22 mouse cellular contexts compared by ENCODE assay signal in the genomic region with DNA sequence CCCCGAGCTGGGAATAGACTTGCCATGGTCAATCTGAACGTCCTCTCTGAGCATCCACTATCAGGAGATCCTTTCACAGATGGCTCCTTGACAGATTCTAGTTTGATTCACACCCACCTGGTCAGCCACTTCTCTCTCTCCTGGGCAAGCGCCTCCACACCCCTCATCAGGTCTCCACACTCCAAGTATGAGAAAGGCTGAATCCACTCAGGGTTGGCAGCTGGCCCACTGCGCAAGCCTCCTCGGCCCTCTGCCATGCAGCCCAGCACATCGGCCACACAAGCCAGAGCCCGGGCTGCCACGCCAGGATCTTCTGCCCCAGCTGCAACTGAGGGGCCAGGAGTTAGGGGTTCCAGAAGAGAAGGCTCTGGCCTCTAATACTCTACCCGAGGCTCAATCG. TPM values are rescaled to one million over a fixed set of nuclear protein-coding genes. Genes with fewer than 3 reads are reported as not detected.
DNase-seq lines count a peak whose midpoint lies in the region; ATAC-seq and TF ChIP-seq lines count a peak whose summit lies in the region.
"Had no signal": no experiment of that assay in that cellular context is flagged by ENCODE, and none has a peak within 500 bp of the region (broad histone marks: within the 10 kb centered on the region; RNA-seq: fewer than 3 reads in every experiment).

No protein-coding gene starts in this region.

- no peak for TF ChIP-seq CTCF in cerebellum, adult 2 months (IDR thresholded peaks at IDR 0.05; ENCODE audit: borderline replicate concordance, insufficient read depth, low read depth, low read length)

- H3K27ac ChIP-seq in cerebellum, adult 2 months (ENCODE audit: insufficient read depth, low read length): peak overlapping the region; percentile 96
- H3K27ac ChIP-seq in kidney, embryonic 14.5 days (ENCODE audit: low read depth, low read length): no peak overlapping the region
- H3K27ac ChIP-seq: forebrain, embryonic 10.5 days; heart, embryonic 10.5 days; intestine, embryonic 15.5 days; kidney, embryonic 15.5 days; limb, embryonic 10.5 days had no signal

- no peak overlapping the region for H3K4me2 ChIP-seq in kidney, embryonic 14.5 days (replicated peaks; ENCODE audit: low read depth, low read length)
- H3K4me2 ChIP-seq: intestine, embryonic 15.5 days; kidney, embryonic 15.5 days had no signal

- no peaks in the 10 kb centered on the region for H3K9me3 ChIP-seq in kidney, embryonic 14.5 days (ENCODE audit: control insufficient read depth, low read length)
- H3K9me3 ChIP-seq: forebrain, embryonic 10.5 days; heart, embryonic 10.5 days; intestine, embryonic 15.5 days; kidney, embryonic 15.5 days; limb, embryonic 10.5 days had no signal

- H3K4me3 ChIP-seq in cerebellum, adult 2 months (replicated peaks; ENCODE audit: insufficient read depth, low read depth, low read length): no peak overlapping the region
- no peak overlapping the region for H3K4me3 ChIP-seq in kidney, embryonic 14.5 days (ENCODE audit: low read length)
- H3K4me3 ChIP-seq: forebrain, embryonic 10.5 days; heart, embryonic 10.5 days; intestine, embryonic 15.5 days; kidney, embryonic 15.5 days; limb, embryonic 10.5 days had no signal

- intact Hi-C loops in gastrocnemius, postnatal 36 days (cut with DNase I): no loop called here

- no peak overlapping the region for H3K9ac ChIP-seq in kidney, embryonic 14.5 days (ENCODE audit: low read depth, low read length)
- H3K9ac ChIP-seq: intestine, embryonic 15.5 days; kidney, embryonic 15.5 days had no signal

- no peak for TF ChIP-seq POLR2A in cerebellum, adult 2 months (IDR thresholded peaks at IDR 0.05; ENCODE audit: borderline replicate concordance, insufficient read depth, low read length)

- no peaks in the 10 kb centered on the region for H3K27me3 ChIP-seq in cerebellum, adult 2 months (ENCODE audit: control insufficient read depth, insufficient read depth, low read length)
- no peaks in the 10 kb centered on the region for H3K27me3 ChIP-seq in kidney, embryonic 14.5 days (ENCODE audit: control insufficient read depth, insufficient read depth, low read length)
- H3K27me3 ChIP-seq: CH12.LX; intestine, embryonic 15.5 days; kidney, embryonic 15.5 days had no signal

- peaks cover 36% of the 10 kb centered on the region for H3K36me3 ChIP-seq in kidney, embryonic 14.5 days (ENCODE audit: control insufficient read depth, insufficient read depth, low read length)

- peak; percentile 36 for DNase-seq in gastrocnemius, postnatal 10 days
- DNase-seq in gastrocnemius, postnatal 36 days: no peak
- peak; percentile 50 for DNase-seq in adrenal gland, postnatal 14 days
- peak; percentile 61 to 67 for DNase-seq in cerebellum, adult 2 months
- DNase-seq in cerebellum, postnatal 25 days: peak; percentile 70 to 76
- no peak for DNase-seq in kidney, adult 18-20 months
- DNase-seq: B cell, adult 2 months; kidney, postnatal 4 days; liver; lung, postnatal 4 days; right cerebral cortex, postnatal 4 days; thymus, postnatal 25 days had no signal

- peaks cover 65% of the 10 kb centered on the region for H3K4me1 ChIP-seq in cerebellum, adult 2 months (ENCODE audit: control insufficient read depth, insufficient read depth, low read length)
- no peaks in the 10 kb centered on the region for H3K4me1 ChIP-seq in kidney, embryonic 14.5 days (ENCODE audit: control insufficient read depth, insufficient read depth, low read length)
- H3K4me1 ChIP-seq: forebrain, embryonic 10.5 days; intestine, embryonic 15.5 days; kidney, embryonic 15.5 days; limb, embryonic 10.5 days had no signal

- 29% methylated on average over 10 of the region's 10 CpGs for WGBS in cerebellum, adult 2 months
- 93% methylated on average over 10 of the region's 10 CpGs for WGBS in kidney, embryonic 14.5 days

- no peak for ATAC-seq in kidney, embryonic 14.5 days (ENCODE audit: low FRiP score, low TSS enrichment)
- ATAC-seq: activated CD4-positive, CD25-positive, alpha-beta regulatory T cell, adult 4 months; forebrain, embryonic 16.5 days; hindbrain, embryonic 16.5 days; intestine, embryonic 15.5 days had no signal

RNA-seq across cellular contexts. Expression of a gene that starts 14.7 kb away (rescaled TPM):
- 1 to 10 TPM; 4.1 to 5.0 TPM for total RNA-seq in gastrocnemius, postnatal 10 days (2021)
- 1 to 10 TPM; 3.2 to 3.8 TPM for total RNA-seq in gastrocnemius, postnatal 36 days (2021)
- 7.6 and 10.4 TPM in 2 replicates for total RNA-seq in adrenal gland, postnatal 14 days (2021)
- polyA plus RNA-seq in cerebellum, adult 2 months (2012; rRNA removed): 27.1 and 31.0 TPM in 2 replicates
- polyA plus RNA-seq in kidney, embryonic 14.5 days (2014; fragmentation: Nextera tagmentation; extraction: Ambion mirVana): 7.1 and 10.4 TPM in 2 replicates

RNA-seq across cellular contexts. Expression of a gene that starts 32.2 kb away (rescaled TPM):
- 10 to 100 TPM; 36.1 to 43.2 TPM for total RNA-seq in gastrocnemius, postnatal 10 days (2021)
- total RNA-seq in gastrocnemius, postnatal 36 days (2021): 10 to 100 TPM; 47.1 to 48.8 TPM
- total RNA-seq in adrenal gland, postnatal 14 days (2021): 18.5 and 21.6 TPM in 2 replicates
- 81.1 and 88.6 TPM in 2 replicates for polyA plus RNA-seq in cerebellum, adult 2 months (2012; rRNA removed)
- 12.1 and 14.3 TPM in 2 replicates for polyA plus RNA-seq in kidney, embryonic 14.5 days (2014; fragmentation: Nextera tagmentation; extraction: Ambion mirVana)

RNA-seq across cellular contexts. Expression of a gene that starts 41.0 kb away (rescaled TPM):
- total RNA-seq in gastrocnemius, postnatal 10 days (2021): 10 to 100 TPM; 35.7 to 44.8 TPM
- 10 to 100 TPM; 16.5 to 18.5 TPM for total RNA-seq in gastrocnemius, postnatal 36 days (2021)
- 68.2 and 79.1 TPM in 2 replicates for total RNA-seq in adrenal gland, postnatal 14 days (2021)
- polyA plus RNA-seq in cerebellum, adult 2 months (2012; rRNA removed): 44.5 and 49.9 TPM in 2 replicates
- 96.9 and 180 TPM in 2 replicates for polyA plus RNA-seq in kidney, embryonic 14.5 days (2014; fragmentation: Nextera tagmentation; extraction: Ambion mirVana)

RNA-seq across cellular contexts. Expression of a gene that starts 41.2 kb away (rescaled TPM):
- total RNA-seq in gastrocnemius, postnatal 10 days (2021): 10 to 100 TPM; 40.3 to 41.1 TPM
- 10 to 100 TPM; 57.2 to 59.1 TPM for total RNA-seq in gastrocnemius, postnatal 36 days (2021)
- 74.1 and 87.0 TPM in 2 replicates for total RNA-seq in adrenal gland, postnatal 14 days (2021)
- 56.5 and 60.2 TPM in 2 replicates for polyA plus RNA-seq in cerebellum, adult 2 months (2012; rRNA removed)
- 40.4 and 69.3 TPM in 2 replicates for polyA plus RNA-seq in kidney, embryonic 14.5 days (2014; fragmentation: Nextera tagmentation; extraction: Ambion mirVana)

Comparison
In these comparisons a context has a peak if more than half of its experiments do, and no peak if none do; other contexts are left out.
1. DNase-seq: peak in gastrocnemius, postnatal 10 days (single experiment), adrenal gland, postnatal 14 days (single experiment), cerebellum, adult 2 months (2 of 2) and cerebellum, postnatal 25 days (2 of 2); none in gastrocnemius, postnatal 36 days (0 of 2) and kidney, adult 18-20 months (single experiment).